Mouse (Mus musculus) testis, adult 10 weeks (tissue): Measurements from ENCODE around the gene Gm8212. TPM values are rescaled to one million over a fixed set of nuclear protein-coding genes. Genes with fewer than 3 reads are reported as not detected.

ENCODE experiments used
- polyA plus RNA-seq: library from polyadenylated mRNA; stranded (reverse); fragments of 350-450 nt; fragmentation: Illumina TruSeq; extraction: RNeasy Lipid Tissue Mini Kit (QIAGEN cat#74804); gene quantifications from one replicate; pipeline ENCODE4 v1.2.3, GENCODE M21; 2014; ENCODE audit warnings: low read depth, low replicate concordance

Gene Gm8212
- polyA plus RNA-seq: 6.9 TPM

DNA sequence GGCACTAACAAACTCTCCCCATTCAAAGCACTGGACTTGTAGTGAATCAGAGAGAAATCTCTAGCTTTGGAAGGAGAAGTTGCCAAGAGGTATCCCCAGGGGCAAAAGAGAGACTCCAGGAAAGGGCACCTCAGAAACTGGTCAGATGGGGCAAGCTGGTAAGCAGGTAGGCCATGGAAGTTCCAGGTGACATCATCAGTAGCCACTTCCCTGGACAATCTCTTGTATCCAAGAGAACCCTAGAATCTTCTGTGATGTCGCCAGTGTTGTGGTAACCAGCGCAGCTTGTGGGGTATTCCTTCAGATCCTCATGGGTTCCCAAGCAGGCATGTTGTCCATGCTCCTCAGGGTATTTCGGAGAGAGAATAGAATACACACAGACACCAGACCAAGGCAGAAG, at the start of gene Gm8212:
TSS of gene Gm8212 (plus strand) at position 301 of the 400 bp plus-strand sequence.

DNA sequence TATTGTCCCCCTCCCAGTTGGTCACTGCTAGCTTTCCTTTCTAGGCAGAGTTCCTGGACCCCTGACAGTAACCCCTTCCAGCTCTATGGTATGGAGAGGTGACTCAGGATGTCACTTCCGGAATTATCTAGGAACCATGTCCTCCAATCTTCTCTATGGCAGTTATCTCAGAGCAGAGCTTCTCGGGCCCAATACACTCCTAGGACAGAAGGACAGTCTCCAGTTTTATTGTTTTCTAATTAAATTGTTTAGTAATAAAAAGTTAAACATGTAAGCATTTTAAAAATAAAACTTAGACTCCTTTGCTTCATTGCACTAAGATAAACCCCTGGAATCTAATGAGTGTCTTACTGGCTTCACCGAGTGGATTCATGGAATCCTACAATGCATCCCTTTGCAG, 15.7 kb downstream of the Gm8212 start, which contains the start of gene 4930503E14Rik:
TSS of gene 4930503E14Rik (minus strand) at position 101 of the 400 bp plus-strand sequence.

Other genes starting within 250 kb of the Gm8212 start
- gene Ang5, start 240.6 kb upstream of the Gm8212 start, polyA plus RNA-seq: not detected
- gene Ang6, start 195.4 kb upstream of the Gm8212 start, polyA plus RNA-seq: not detected
- not detected for gene Ear2, start 95.0 kb upstream of the Gm8212 start, polyA plus RNA-seq
- gene Gm3327, start 73.8 kb upstream of the Gm8212 start, polyA plus RNA-seq: 13.0 TPM
- gene 4930503E14Rik, start 15.6 kb downstream of the Gm8212 start, polyA plus RNA-seq: 33.2 TPM
- 10.3 TPM for gene Gm8220, start 87.9 kb downstream of the Gm8212 start, polyA plus RNA-seq
- 43.9 TPM for gene Gm5930, start 140.9 kb downstream of the Gm8212 start, polyA plus RNA-seq
- 4.4 TPM for gene Gm8229, start 167.7 kb downstream of the Gm8212 start, polyA plus RNA-seq
- gene Gm3371, start 213.0 kb downstream of the Gm8212 start, polyA plus RNA-seq: 13.7 TPM
- 4.9 TPM for gene Gm8232, start 236.0 kb downstream of the Gm8212 start, polyA plus RNA-seq